Mouse (Mus musculus) heart, adult 18-20 months (tissue): ENCODE results near the gene Shprh. TPM values are rescaled to one million over a fixed set of nuclear protein-coding genes. Genes with fewer than 3 reads are reported as not detected.
"Not testable (repeated sequence)": the region's sequence is repeated elsewhere in the genome, so short reads cannot be mapped to it uniquely, and the experiment has no call there.

Experiments
- DNase-seq, 2 experiments: peaks; one replicate each; pipeline ENCODE4 v3.0.0; 2021 to 2022; ENCODE audit warnings: mixed read lengths in 1 of 2
- total RNA-seq, 2 experiments: library from RNA; stranded (reverse); gene quantifications; 2 replicates each; pipeline ENCODE4 v1.2.3; 2021

Gene Shprh
- total RNA-seq, 2 experiments from 2014 or later = 10.2 to 11.5 TPM

DNA sequence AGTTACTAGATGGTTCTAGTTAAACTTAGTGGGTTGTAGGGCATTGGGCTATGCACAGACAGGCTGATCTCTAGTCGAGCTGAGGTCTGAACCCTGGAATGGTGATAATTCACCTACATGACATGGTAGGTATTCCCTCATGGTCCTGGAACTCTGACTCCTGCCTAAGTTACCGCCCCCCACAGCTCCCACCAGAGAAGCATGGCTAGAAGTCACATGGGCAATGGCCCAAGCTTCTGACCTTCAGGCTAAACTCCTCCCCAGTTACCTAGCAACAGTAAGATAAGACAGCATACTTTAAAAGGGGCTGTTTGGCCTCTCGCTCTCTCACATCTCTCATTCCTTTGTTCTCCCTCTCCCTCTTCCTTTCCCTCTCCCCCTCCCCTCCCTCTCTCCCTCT lies 93.8 kb downstream of the Shprh start:
- DNase-seq = not testable (repeated sequence)

DNA sequence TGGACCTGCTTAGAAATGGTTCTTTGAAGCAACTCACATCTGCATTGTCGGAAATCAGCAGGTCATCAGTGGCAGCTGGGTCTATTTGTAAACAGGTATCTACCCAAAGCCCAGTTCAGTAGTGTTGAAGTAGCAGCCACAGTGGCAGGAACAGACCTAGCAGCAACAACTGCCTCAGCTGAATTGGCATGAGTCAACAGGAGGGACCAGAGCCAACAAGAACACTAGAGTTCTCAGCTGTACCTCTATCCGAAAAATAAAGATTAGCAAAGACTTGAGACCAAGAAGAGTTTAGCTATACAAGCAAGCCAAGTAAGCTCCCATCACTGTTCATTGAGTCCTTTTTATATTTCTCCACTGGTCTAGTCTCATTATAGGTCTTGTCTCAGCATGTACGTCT lies 99.0 kb downstream of the Shprh start:
- no peak for DNase-seq

DNA sequence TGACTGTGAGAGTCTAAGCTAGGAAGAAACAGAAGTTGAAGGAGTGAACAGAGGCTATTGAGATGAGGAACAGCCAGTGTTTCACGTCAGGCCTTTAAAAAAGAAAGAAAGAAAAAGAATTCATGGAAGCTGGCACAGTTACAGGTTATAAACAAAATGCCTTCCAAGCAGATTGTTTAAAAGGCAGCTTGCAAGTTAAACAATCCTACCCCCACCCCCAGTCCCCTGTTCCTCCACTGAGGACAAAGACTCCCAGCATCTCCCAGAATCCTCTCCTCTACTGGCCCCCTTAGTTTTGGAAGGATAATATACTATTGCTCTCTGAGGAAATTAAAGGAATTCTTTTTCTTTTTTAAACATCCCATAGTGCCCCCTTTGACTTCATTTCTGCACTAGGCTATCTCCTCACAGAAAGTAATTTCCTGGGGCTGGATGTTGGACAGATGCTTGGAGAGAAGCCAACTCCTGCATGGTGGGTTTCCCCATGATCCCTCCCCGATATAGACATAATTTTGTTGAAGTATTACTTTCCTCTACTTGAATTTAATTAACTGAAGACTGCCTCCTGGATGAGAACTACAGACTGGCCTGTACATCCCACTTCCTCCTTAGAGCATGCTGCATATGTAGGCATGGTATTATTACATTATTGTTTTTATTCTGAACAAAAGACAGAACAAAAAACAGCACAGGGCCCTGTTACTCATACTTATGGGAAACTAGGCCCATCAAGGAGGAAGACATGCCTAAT lies 101.2 kb downstream of the Shprh start:
- no peak for DNase-seq

DNA sequence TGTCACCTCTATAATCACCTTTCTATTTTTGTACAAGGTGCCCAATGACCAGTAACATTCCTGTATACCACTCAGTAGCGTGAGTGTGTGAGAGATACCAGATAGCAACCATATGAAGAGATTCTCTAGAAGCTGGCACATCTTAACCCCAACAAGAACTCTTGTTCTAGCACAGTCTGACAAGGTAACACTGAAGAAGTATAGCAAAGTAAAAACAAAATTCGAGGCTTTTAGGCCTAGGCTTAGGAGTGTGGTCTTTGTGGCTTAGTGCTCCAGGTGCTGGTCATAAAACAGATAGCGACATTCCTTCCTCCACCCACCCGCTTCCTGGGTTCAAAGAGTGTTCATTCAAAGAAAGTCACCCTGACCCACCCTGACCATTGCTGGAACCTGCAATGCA lies 104.4 kb downstream of the Shprh start:
- not testable (repeated sequence) for DNase-seq

DNA sequence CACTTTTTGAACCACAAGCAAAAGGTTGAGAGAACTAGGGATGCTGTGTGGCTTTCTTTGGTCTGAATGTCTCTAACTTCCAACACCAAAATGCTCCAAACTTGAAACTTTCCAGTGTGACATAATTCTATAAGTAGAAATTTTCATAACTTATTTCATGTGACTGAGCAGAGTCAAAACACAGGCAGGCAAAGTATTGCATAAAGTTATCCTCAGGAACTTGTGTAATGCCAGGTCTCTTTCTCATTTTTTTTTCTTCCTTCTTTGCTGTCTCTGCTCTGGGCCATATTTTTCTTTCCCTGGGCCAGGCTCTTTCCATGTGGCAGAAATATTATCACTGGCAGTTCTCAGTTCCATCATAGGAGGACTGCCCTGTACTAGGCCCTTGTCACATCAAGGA lies 110.9 kb downstream of the Shprh start:
- DNase-seq = no peak

DNA sequence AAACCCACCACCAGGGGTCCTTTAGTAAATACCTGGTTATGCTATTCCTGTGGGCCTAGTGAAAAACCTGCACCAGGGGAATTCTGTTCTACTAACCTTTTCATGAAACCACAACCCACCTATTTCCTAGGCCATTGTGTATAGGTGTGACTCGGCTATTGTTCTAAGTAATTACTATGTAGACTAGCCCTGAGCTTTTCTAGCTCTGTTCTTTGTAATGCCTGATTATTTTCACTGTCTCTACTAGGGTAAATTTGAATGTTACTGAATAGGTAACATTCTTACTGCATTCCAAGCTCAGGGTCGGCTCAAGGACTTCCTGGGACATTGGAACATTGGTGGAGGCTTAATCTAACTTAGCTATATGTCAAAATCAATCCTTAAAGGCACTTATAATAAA lies 113.1 kb downstream of the Shprh start:
- not testable (repeated sequence) for DNase-seq

DNA sequence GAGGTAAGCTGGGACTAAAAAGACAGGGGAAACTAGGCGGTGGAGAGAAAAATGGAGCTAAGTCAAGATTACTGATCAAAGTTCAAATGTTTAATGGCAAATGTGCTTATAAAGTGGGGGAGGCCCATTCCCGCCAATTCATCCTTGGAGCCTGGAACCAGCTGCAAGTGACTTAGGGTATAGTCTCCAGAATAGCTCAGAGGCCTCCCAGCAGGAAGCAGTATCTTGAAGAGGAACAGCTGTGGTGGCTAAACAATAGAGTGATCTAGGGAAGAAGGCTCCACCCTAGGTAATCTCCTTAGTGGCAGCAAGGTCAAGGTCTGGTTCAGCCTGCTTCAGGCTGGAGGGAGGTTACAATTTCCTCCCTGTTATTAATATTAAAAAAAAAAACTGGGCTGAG lies 114.6 kb downstream of the Shprh start:
- DNase-seq = not testable (repeated sequence)

Other genes with a start within 250 kb of the Shprh start
- 10 to 100 TPM; 13.0 TPM for gene Grm1, start 67.1 kb upstream of the Shprh start, total RNA-seq
- 10 to 100 TPM; 33.1 to 35.1 TPM for gene Fbxo30, start 131.9 kb downstream of the Shprh start, total RNA-seq
- 10 to 100 TPM; 37.5 to 40.5 TPM for gene Epm2a, start 194.0 kb downstream of the Shprh start, total RNA-seq